In genomic region chr8:20596081-20596841, GRCm38 (mm10) we compare ENCODE assay signal across 15 mouse cellular contexts. TPM values are rescaled to one million over a fixed set of nuclear protein-coding genes. Genes with fewer than 3 reads are reported as not detected.
DNase-seq lines count a peak whose midpoint lies in the region; ATAC-seq and TF ChIP-seq lines count a peak whose summit lies in the region.
"Not testable (repeated sequence)": the region's sequence is repeated elsewhere in the genome, so short reads cannot be mapped to it uniquely, and the experiment has no call there.
"Had no signal": no experiment of that assay in that cellular context is flagged by ENCODE, and none has a peak within 500 bp of the region (broad histone marks: within the 10 kb centered on the region; RNA-seq: fewer than 3 reads in every experiment).

No protein-coding gene starts in this region.

- not testable (repeated sequence) for H3K4me3 ChIP-seq in heart, adult 2 months; hindbrain, embryonic 11.5 days (ENCODE audit: low read depth, low read length); lung, adult 2 months (replicated peaks; ENCODE audit: extremely low read depth, low read depth, low read length); neural tube, embryonic 11.5 days (ENCODE audit: low read depth, low read length)

- H3K79me2 ChIP-seq in heart, adult 2 months (replicated peaks; ENCODE audit: control insufficient read depth, insufficient read depth, low read length): not testable (repeated sequence)

- H3K36me3 ChIP-seq in heart, adult 2 months (ENCODE audit: control insufficient read depth, insufficient read depth, low read length); hindbrain, embryonic 11.5 days (ENCODE audit: control insufficient read depth, insufficient read depth, low read length); neural tube, embryonic 11.5 days (ENCODE audit: control insufficient read depth, insufficient read depth, low read length): not testable (repeated sequence)

- TF ChIP-seq POLR2A in heart, adult 2 months (IDR thresholded peaks at IDR 0.05; ENCODE audit: insufficient read depth, low read depth, low read length); lung, adult 2 months (IDR thresholded peaks at IDR 0.05; ENCODE audit: borderline replicate concordance, extremely low read depth, low read depth, low read length): not testable (repeated sequence)

- intact Hi-C loops in heart, adult 2 months (cut with DNase I): not testable (repeated sequence)

- not testable (repeated sequence) for H3K9ac ChIP-seq in heart, adult 2 months (ENCODE audit: low read depth, low read length); hindbrain, embryonic 11.5 days (ENCODE audit: low read depth, low read length); neural tube, embryonic 11.5 days (ENCODE audit: low read length)

- 82% methylated on average over 6 of the region's 9 CpGs for WGBS in heart, adult 2 months
- WGBS in hindbrain, embryonic 11.5 days: 87% methylated on average over 5 of the region's 9 CpGs
- WGBS in lung, adult 2 months: 86% methylated on average over 6 of the region's 9 CpGs
- WGBS in neural tube, embryonic 11.5 days: 81% methylated on average over 5 of the region's 9 CpGs

- not testable (repeated sequence) for H3K9me3 ChIP-seq in hindbrain, embryonic 11.5 days (ENCODE audit: control insufficient read depth, low read length); neural tube, embryonic 11.5 days (ENCODE audit: control insufficient read depth, low read length)

- peak; percentile 3 for DNase-seq in adrenal gland, postnatal 14 days
- peak; percentile 2 for DNase-seq in gastrocnemius, adult 18-20 months (ENCODE audit: low spot score)
- DNase-seq in heart, adult 2 months: peak; percentile 9 to 20
- DNase-seq in hindbrain, embryonic 11.5 days (ENCODE audit: low spot score); neural tube, embryonic 11.5 days (ENCODE audit: low spot score): not testable (repeated sequence)
- DNase-seq in kidney, postnatal 14 days: peak; percentile 17
- peak; percentile 6 for DNase-seq in lung, adult 2 months
- peak; percentile 40 for DNase-seq in testis, postnatal 10 days (ENCODE audit: low spot score)

- not testable (repeated sequence) for TF ChIP-seq CTCF in heart, adult 2 months (IDR thresholded peaks at IDR 0.05); lung, adult 2 months (IDR thresholded peaks at IDR 0.05; ENCODE audit: insufficient read depth, low read length)

- peak; percentile 66; the same call in 1 of the 2 replicates for ATAC-seq in hindbrain, embryonic 11.5 days (ENCODE audit: low FRiP score)
- peak; percentile 20; the same call in 1 of the 2 replicates for ATAC-seq in neural tube, embryonic 11.5 days (ENCODE audit: insufficient read depth, low FRiP score, low TSS enrichment)

- H3K4me1 ChIP-seq in heart, adult 2 months (ENCODE audit: control insufficient read depth, insufficient read depth, low read length); hindbrain, embryonic 11.5 days (replicated peaks; ENCODE audit: control insufficient read depth, insufficient read depth, low read length); lung, adult 2 months (ENCODE audit: control insufficient read depth, insufficient read depth, low read length); neural tube, embryonic 11.5 days (ENCODE audit: control insufficient read depth, insufficient read depth, low read length): not testable (repeated sequence)

- not testable (repeated sequence) for H3K4me2 ChIP-seq in hindbrain, embryonic 11.5 days (replicated peaks; ENCODE audit: low read depth, low read length); neural tube, embryonic 11.5 days (ENCODE audit: low read depth)

- not testable (repeated sequence) for TF ChIP-seq EP300 in heart, adult 2 months (IDR thresholded peaks at IDR 0.05; ENCODE audit: insufficient read depth, low read depth, low read length)

- not testable (repeated sequence) for H3K27ac ChIP-seq in heart, adult 2 months; hindbrain, embryonic 11.5 days (ENCODE audit: low read depth, low read length); neural tube, embryonic 11.5 days (ENCODE audit: low read depth, low read length)

- not testable (repeated sequence) for H3K27me3 ChIP-seq in heart, adult 2 months (ENCODE audit: control insufficient read depth, insufficient read depth, low read length); hindbrain, embryonic 11.5 days (ENCODE audit: control insufficient read depth, insufficient read depth, low read length); neural tube, embryonic 11.5 days (ENCODE audit: control insufficient read depth, insufficient read depth, low read length)

RNA-seq across cellular contexts. Expression of gene Gm21119, which starts 18.5 kb away (rescaled TPM):
- total RNA-seq in adrenal gland, postnatal 14 days (2021): 0.37 TPM in 1 of 2 replicates, not detected in the other
- under 1 TPM; 0.11 to 0.69 TPM for total RNA-seq in gastrocnemius, adult 18-20 months (2021)
- total RNA-seq in heart, adult 2 months (2021): under 1 TPM; 0.39 to 0.50 TPM
- polyA plus RNA-seq in heart, adult 2 months (2012; rRNA removed): 0.53 TPM in 1 of 2 replicates, not detected in the other
- polyA plus RNA-seq in hindbrain, embryonic 11.5 days (2014; fragmentation: Nextera tagmentation; extraction: Ambion mirVana): 0.23 TPM in 1 of 2 replicates, not detected in the other
- polyA plus RNA-seq in lung, adult 2 months (2012; rRNA removed): not detected in 2 replicates
- 0.09 TPM in 1 of 2 replicates, not detected in the other for polyA plus RNA-seq in neural tube, embryonic 11.5 days (2014; fragmentation: Nextera tagmentation; extraction: Ambion mirVana)
- total RNA-seq: hematopoietic stem cell, adult 5-6 weeks had no signal
- polyA plus RNA-seq: forebrain, embryonic 10.5 days; forebrain, postnatal 0 days; gonadal fat pad, adult 2 months; limb, embryonic 12.5 days; liver, embryonic 11.5 days; myocyte had no signal
